Mouse (Mus musculus): ENCODE data around the gene Gpx6. TPM values are rescaled to one million over a fixed set of nuclear protein-coding genes. Genes with fewer than 3 reads are reported as not detected.

The Gpx6 gene
- polyA plus RNA-seq, 1 experiment from 2014 or later = not detected

DNA sequence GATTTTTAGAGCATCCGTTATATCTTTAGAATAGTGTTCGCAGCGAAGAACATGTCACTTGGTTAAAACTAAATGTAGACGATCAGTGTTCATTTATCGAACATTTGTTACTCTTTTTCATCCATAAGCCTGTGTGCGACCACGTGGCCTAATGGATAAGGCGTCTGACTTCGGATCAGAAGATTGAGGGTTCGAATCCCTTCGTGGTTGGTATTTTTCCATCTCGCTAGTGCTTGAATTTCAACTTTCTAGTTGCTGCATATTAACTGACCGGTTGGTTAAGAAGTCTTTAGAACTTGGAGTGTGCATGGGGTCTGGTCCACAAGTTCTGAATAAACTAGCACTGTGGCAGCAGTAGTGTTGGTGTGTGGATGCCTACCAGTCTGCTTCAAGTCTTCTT, 32.4 kb upstream of the Gpx6 start:
- no peaks in the 10 kb centered on the region for H3K9me3 ChIP-seq
- peak overlapping the region; percentile 61; the same call in 1 of the 2 replicates for H3K9ac ChIP-seq
- H3K4me3 ChIP-seq = peak overlapping the region; percentile 48
- under 1% methylated on average over 13 of the region's 13 CpGs for WGBS
- no peak overlapping the region for H3K27ac ChIP-seq
- H3K4me1 ChIP-seq (replicated peaks) = peaks cover 11% of the 10 kb centered on the region; the same call in 1 of the 2 replicates
- peak; percentile 56 for ATAC-seq (ENCODE audit: low FRiP score)
- peak overlapping the region; percentile 56 for H3K4me2 ChIP-seq
- peaks cover 10% of the 10 kb centered on the region for H3K27me3 ChIP-seq
- H3K36me3 ChIP-seq = no peaks in the 10 kb centered on the region

DNA sequence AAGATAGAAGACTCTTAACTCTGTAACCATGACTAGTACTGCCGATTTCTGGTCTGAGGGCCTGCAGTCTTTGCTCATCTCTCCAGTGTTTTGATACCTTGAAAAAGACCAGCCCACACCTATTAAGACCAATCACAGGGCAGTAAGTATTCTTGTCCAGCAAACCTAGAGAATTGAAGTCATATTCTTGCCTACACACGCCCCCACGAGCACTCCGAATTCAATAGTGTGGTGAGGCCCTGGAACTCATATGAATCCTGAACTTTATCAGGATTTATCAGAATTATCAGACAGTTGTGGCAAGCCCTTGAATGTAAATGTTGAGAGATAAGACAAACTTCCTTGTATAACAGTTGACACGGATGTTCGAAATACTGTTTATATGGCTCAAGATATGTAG, 19.3 kb upstream of the Gpx6 start, which contains the start of gene Gpx5:
Gene Gpx5 (minus strand): TSS at position 101 of the 400 bp plus-strand sequence.
- Histone ChIP-seq H3K9me3 (no peaks in the 10 kb centered on the region), H3K27me3 (no peaks in the 10 kb centered on the region), H3K9ac (no peak within 1 kb of the TSS), H3K4me1 (replicated peaks) (no peaks in the 10 kb centered on the region), H3K4me3 (no peak within 1 kb of the TSS), H3K4me2 (no peak within 1 kb of the TSS), H3K27ac (no peak within 1 kb of the TSS), H3K36me3 (no peaks in the 10 kb centered on the region)
- ATAC-seq (ENCODE audit: low FRiP score) = no peak
- WGBS = 93% methylated on average over 6 of the region's 6 CpGs

GRCm38 (mm10) chr13:21298557-21298956, 13.4 kb upstream of the Gpx6 start:
- ATAC-seq (ENCODE audit: low FRiP score) = no peak
- WGBS = 68% methylated on average over 3 of the region's 3 CpGs
- H3K27ac ChIP-seq = no peak overlapping the region

DNA sequence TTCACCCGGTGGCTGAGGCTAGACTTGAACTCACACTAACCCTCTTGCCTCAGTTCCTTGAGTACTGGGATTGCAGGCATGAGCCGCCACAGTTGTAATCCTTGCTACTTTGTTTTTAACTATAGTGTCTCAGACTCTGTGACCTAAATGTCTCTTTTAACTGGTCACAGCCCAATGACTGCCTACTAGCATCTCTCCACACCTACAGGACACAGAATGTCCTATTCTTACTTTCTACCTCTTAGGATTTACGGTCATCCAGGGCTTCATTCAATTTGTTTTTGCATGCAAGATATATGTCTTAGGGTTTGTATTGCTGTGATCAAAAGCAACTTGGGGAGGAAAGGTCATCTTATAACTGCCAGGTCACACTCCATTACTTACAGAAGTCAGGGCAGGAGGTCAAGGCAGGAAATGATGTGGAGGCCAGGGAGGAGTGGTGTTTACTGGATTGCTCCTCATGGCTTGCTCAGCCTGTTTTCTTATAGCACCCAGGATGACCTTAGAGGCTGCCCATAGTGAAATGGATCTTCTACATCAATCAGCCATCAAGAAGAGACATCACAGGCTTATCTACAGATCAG, 7.3 kb upstream of the Gpx6 start:
- 83% methylated on average over 3 of the region's 3 CpGs for WGBS
- Histone ChIP-seq H3K4me1 (replicated peaks) (no peaks in the 10 kb centered on the region), H3K9me3 (no peaks in the 10 kb centered on the region), H3K36me3 (no peaks in the 10 kb centered on the region), H3K4me3 (no peak overlapping the region), H3K27ac (no peak overlapping the region), H3K9ac (no peak overlapping the region), H3K4me2 (no peak overlapping the region), H3K27me3 (no peaks in the 10 kb centered on the region)
- no peak for ATAC-seq (ENCODE audit: low FRiP score)

More at GRCm38 (mm10) chr13:21298557-21298956, 13.4 kb upstream of the Gpx6 start:
- no peak overlapping the region for H3K9ac ChIP-seq
- H3K4me1 ChIP-seq (replicated peaks) = no peaks in the 10 kb centered on the region
- no peaks in the 10 kb centered on the region for H3K27me3 ChIP-seq
- H3K4me2 ChIP-seq = no peak overlapping the region
- no peaks in the 10 kb centered on the region for H3K36me3 ChIP-seq
- H3K9me3 ChIP-seq = no peaks in the 10 kb centered on the region
- H3K4me3 ChIP-seq = no peak overlapping the region

DNA sequence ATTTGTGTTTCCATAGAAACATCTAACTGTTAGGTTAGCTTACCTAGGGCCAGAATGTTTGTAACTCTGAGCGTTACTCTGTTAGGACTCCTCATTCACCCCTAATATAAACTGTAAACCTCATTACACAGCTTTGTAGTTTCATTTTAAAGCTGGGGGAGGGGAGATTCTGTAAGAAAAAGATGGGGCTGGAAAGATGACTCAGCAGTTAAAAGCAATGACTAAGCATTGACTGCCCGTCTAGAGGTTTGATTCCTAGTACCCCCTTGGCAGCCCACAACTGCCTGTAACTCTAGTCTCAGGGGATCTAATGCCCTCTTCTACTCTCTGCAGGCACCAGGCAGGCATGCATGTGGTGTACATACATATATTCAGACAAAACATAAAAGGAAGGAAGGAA, 2.1 kb upstream of the Gpx6 start:
- 84% methylated on average over 2 of the region's 2 CpGs for WGBS
- no peak overlapping the region for H3K27ac ChIP-seq
- no peaks in the 10 kb centered on the region for H3K27me3 ChIP-seq
- no peaks in the 10 kb centered on the region for H3K9me3 ChIP-seq
- H3K9ac ChIP-seq = no peak overlapping the region
- H3K4me3 ChIP-seq = no peak overlapping the region
- H3K4me2 ChIP-seq = no peak overlapping the region
- no peak for ATAC-seq (ENCODE audit: low FRiP score)
- no peaks in the 10 kb centered on the region for H3K36me3 ChIP-seq
- no peaks in the 10 kb centered on the region for H3K4me1 ChIP-seq (replicated peaks)

DNA sequence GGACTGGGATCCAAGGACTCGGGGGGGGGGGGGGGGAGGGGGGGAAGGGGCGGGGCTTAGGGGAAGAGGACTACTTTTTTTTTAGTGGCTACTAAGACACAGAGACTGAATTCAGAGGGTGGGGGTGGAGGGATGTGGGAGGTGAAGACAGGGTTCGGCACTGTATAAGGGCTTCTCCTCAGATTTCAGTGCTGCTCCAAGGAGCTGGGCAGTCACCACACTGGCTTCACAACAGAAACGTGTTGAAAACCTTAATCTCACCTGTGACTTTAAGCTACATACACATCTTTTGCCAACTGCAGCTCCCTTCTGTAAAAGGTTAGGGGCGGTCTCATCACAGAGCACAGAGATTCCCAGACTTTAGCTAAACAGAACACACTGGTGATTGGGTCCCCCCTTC, 929 bp downstream of the Gpx6 start:
- H3K9ac ChIP-seq = no peak overlapping the region
- ATAC-seq (ENCODE audit: low FRiP score) = no peak
- H3K4me3 ChIP-seq = no peak overlapping the region
- 41% methylated on average over 4 of the region's 5 CpGs for WGBS
- H3K36me3 ChIP-seq = no peaks in the 10 kb centered on the region
- no peaks in the 10 kb centered on the region for H3K9me3 ChIP-seq
- H3K27ac ChIP-seq = no peak overlapping the region
- no peaks in the 10 kb centered on the region for H3K27me3 ChIP-seq
- no peaks in the 10 kb centered on the region for H3K4me1 ChIP-seq (replicated peaks)
- no peak overlapping the region for H3K4me2 ChIP-seq

DNA sequence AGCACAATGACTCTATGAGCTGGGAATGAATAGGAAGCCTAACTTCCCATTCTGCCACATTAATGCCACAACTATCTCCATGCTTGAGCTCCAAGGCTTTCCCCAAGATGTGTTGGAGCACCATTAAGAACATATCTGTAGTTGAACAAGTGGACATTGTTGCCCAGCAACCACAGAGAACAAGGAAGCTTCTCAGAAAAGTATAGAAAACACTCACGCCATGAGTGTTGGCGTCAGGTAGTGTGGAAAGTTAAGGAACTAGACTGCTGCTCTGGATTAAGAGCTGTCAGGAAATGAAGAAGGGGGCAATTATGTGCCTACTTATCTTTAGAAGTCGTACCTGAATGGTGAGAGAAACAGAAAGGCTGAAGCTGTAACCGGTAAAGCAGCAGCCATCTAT, 2.0 kb downstream of the Gpx6 start:
- Histone ChIP-seq H3K4me3 (no peak overlapping the region), H3K9me3 (no peaks in the 10 kb centered on the region), H3K27ac (no peak overlapping the region), H3K4me2 (no peak overlapping the region), H3K4me1 (replicated peaks) (no peaks in the 10 kb centered on the region), H3K9ac (no peak overlapping the region), H3K36me3 (no peaks in the 10 kb centered on the region), H3K27me3 (no peaks in the 10 kb centered on the region)
- ATAC-seq (ENCODE audit: low FRiP score) = no peak
- 89% methylated on average over 4 of the region's 4 CpGs for WGBS

GRCm38 (mm10) chr13:21320262-21320661, 8.3 kb downstream of the Gpx6 start:
- Histone ChIP-seq H3K4me3 (no peak overlapping the region), H3K9ac (no peak overlapping the region), H3K9me3 (no peaks in the 10 kb centered on the region), H3K36me3 (no peaks in the 10 kb centered on the region), H3K4me2 (no peak overlapping the region), H3K27ac (no peak overlapping the region), H3K4me1 (replicated peaks) (peaks cover 5% of the 10 kb centered on the region; the same call in 1 of the 2 replicates), H3K27me3 (peaks cover 13% of the 10 kb centered on the region; the same call in 1 of the 2 replicates)
- ATAC-seq (ENCODE audit: low FRiP score) = no peak
- 78% methylated on average over 3 of the region's 3 CpGs for WGBS

DNA sequence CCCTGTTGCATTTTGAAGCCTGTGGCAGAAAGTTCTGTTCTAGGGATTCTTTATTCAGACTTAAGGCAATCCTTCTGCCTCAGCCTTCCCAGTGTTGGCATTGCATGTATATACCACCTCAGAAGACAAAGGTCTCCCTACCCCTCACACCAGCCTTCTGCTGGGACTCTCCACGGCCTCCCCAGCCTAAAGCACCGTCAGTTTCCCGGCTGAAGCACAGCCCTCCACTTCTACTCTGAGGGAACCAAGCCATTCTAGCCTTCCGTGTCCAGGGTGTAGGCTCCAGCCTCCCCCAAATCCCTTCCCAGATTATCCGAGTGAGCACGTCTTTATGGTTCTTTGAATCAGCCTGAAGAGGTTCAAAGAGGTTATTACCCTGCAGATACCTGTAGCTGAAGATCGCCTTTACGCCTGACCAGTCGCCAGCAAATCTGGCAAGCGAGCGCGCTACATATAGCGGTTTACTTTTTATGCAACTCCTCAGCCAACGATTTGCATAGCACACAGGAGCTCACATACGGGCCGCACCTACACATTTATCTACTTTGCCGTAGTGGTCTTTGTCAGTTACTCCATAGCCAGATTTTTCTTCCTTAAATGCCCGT, 10.1 kb downstream of the Gpx6 start:
- H3K27ac ChIP-seq = no peak overlapping the region
- ATAC-seq (ENCODE audit: low FRiP score) = no peak
- H3K9me3 ChIP-seq = no peaks in the 10 kb centered on the region
- peak overlapping the region; percentile 50 for H3K4me2 ChIP-seq
- H3K9ac ChIP-seq = 0 out of 2 replicates have a peak overlapping the region, but pooled peaks have one; percentile 30
- H3K27me3 ChIP-seq = peaks cover 13% of the 10 kb centered on the region; the same call in 1 of the 2 replicates
- H3K4me1 ChIP-seq (replicated peaks) = peaks cover 10% of the 10 kb centered on the region; the same call in 1 of the 2 replicates
- H3K4me3 ChIP-seq = peak overlapping the region; percentile 33
- H3K36me3 ChIP-seq = no peaks in the 10 kb centered on the region
- 3% methylated on average over 18 of the region's 18 CpGs for WGBS

GRCm38 (mm10) chr13:21322509-21323375, 10.8 kb downstream of the Gpx6 start:
- peaks cover 17% of the 10 kb centered on the region; the same call in 1 of the 2 replicates for H3K27me3 ChIP-seq
- peak overlapping the region; percentile 33 for H3K4me3 ChIP-seq
- H3K36me3 ChIP-seq = no peaks in the 10 kb centered on the region
- WGBS = 14% methylated on average over 18 of the region's 18 CpGs
- ATAC-seq (ENCODE audit: low FRiP score) = no peak
- no peak overlapping the region for H3K9ac ChIP-seq
- H3K27ac ChIP-seq = no peak overlapping the region
- H3K4me2 ChIP-seq = peak overlapping the region; percentile 50
- H3K9me3 ChIP-seq = no peaks in the 10 kb centered on the region
- H3K4me1 ChIP-seq (replicated peaks) = peaks cover 16% of the 10 kb centered on the region

- no peak for ATAC-seq (ENCODE audit: low FRiP score)
- Histone ChIP-seq H3K27ac (no peak overlapping the region), H3K9me3 (no peaks in the 10 kb centered on the region), H3K4me2 (peak overlapping the region; percentile 50), H3K36me3 (no peaks in the 10 kb centered on the region), H3K4me1 (replicated peaks) (peaks cover 16% of the 10 kb centered on the region), H3K9ac (no peak overlapping the region), H3K27me3 (peaks cover 17% of the 10 kb centered on the region; the same call in 1 of the 2 replicates), H3K4me3 (no peak overlapping the region)
- 72% methylated on average over 6 of the region's 6 CpGs for WGBS
Observed at GRCm38 (mm10) chr13:21323405-21323804, 11.5 kb downstream of the Gpx6 start.

DNA sequence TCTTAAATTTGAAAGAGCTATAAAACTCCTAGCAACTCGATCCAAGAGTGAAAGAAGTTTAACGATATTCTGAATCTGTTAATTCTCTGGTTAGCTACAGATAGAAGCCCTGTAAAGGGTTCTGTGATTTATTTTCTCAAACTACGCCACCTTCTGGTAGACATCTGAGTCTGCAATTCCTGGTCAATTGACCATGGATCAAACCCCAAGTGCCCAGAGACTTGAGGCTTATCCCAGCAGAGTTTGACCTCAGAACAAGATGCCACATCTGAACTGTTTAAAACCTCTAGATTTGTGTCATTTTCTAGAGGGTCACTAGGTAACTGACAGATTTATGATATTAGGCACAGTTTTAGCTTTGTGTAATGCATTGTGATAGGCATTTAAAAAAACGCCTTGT, 14.3 kb downstream of the Gpx6 start:
- Histone ChIP-seq H3K9ac (no peak overlapping the region), H3K27ac (no peak overlapping the region), H3K9me3 (no peaks in the 10 kb centered on the region), H3K4me1 (replicated peaks) (peaks cover 16% of the 10 kb centered on the region), H3K27me3 (peaks cover 17% of the 10 kb centered on the region; the same call in 1 of the 2 replicates), H3K4me3 (peak overlapping the region; percentile 41), H3K4me2 (peak overlapping the region; percentile 54), H3K36me3 (no peaks in the 10 kb centered on the region)
- 0 out of 2 replicates have a peak, but pooled peaks have one; percentile 23 for ATAC-seq (ENCODE audit: low FRiP score)
- 13% methylated on average over 4 of the region's 4 CpGs for WGBS
